Mouse (Mus musculus): Measurements from ENCODE around the gene Fas. TPM values are rescaled to one million over a fixed set of nuclear protein-coding genes. Genes with fewer than 3 reads are reported as not detected.

The Fas gene
- polyA plus RNA-seq, 1 experiment: 2.8 TPM

DNA sequence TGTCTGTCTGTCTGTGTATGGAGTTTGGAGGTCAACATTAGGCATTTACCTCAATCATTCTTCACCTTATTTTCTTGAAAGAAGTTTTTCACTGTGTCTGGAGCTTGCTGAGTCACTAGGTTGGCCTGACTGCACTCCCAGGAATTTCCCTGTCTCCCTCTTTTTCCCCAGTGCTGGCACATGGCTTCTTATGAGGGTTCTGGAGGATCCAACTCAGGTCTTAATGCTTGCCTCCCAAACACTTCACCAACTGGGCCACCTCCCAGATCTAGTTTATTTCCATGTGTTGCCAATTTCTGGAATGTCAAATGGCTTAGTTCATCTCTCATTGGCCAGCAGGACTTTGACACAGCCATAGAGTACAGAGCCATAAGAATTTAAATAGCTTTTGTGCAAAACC is 14.5 kb downstream of the Fas start:
- Histone ChIP-seq H3K4me2 (ENCODE audit: low read depth) (no peak overlapping the region), H3K4me3 (no peak overlapping the region), H3K79me2 (ENCODE audit: control insufficient read depth, insufficient read depth) (no peaks in the 10 kb centered on the region), H3K27me3 (ENCODE audit: control insufficient read depth, insufficient read depth, insufficient read length) (no peaks in the 10 kb centered on the region), H3K36me3 (ENCODE audit: control insufficient read depth, insufficient read depth) (no peaks in the 10 kb centered on the region), H3ac (ENCODE audit: control insufficient read depth, insufficient read length) (no peak overlapping the region)
- TF ChIP-seq POLR2AphosphoS2 (IDR thresholded peaks at IDR 0.05; ENCODE audit: insufficient read length, low read depth) (no peak), TCF3 (IDR thresholded peaks at IDR 0.05; ENCODE audit: insufficient read length, low read depth) (no peak), MAX (IDR thresholded peaks at IDR 0.05; ENCODE audit: low read depth) (no peak), SRF (IDR thresholded peaks at IDR 0.05; ENCODE audit: control insufficient read depth, insufficient read length, low read depth) (no peak), TCF12 (IDR thresholded peaks at IDR 0.05; ENCODE audit: insufficient read depth, poor library complexity, severe bottlenecking) (no peak), POLR2A (IDR thresholded peaks at IDR 0.05; ENCODE audit: insufficient read length, low read depth) (no peak), MYOD1 (IDR thresholded peaks at IDR 0.05; ENCODE audit: control insufficient read depth in 1 of 3, insufficient read length in 2 of 3, low read depth in 2 of 3) (no peak), USF1 (IDR thresholded peaks at IDR 0.05; ENCODE audit: low read depth) (no peak), REST (IDR thresholded peaks at IDR 0.05; ENCODE audit: insufficient read depth, insufficient read length) (no peak), CEBPB (IDR thresholded peaks at IDR 0.05; ENCODE audit: insufficient read depth, poor library complexity, severe bottlenecking) (no peak), E2F4 (IDR thresholded peaks at IDR 0.05; ENCODE audit: insufficient read depth) (no peak)

DNA sequence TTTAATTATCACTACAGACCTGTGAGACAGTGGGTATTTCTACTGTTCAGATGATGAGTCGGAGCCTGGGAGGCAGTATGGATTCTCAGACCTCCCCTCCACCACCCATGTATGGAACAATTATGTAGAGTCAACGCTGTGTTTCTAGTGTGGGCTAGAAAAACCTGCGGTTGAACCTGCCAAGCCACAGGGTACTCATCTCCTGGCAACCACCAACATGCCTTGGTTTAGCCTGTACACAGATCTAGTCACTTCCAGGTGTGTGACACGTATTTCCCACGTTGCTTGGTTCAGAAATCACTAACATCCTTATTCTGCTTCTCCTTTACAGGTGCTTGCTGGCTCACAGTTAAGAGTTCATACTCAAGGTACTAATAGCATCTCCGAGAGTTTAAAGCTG is 16.3 kb downstream of the Fas start:
- Histone ChIP-seq H3K4me3 (no peak overlapping the region), H3K79me2 (ENCODE audit: control insufficient read depth, insufficient read depth) (no peaks in the 10 kb centered on the region), H3K27me3 (ENCODE audit: control insufficient read depth, insufficient read depth, insufficient read length) (no peaks in the 10 kb centered on the region), H3K4me2 (ENCODE audit: low read depth) (no peak overlapping the region), H3ac (ENCODE audit: control insufficient read depth, insufficient read length) (no peak overlapping the region), H3K36me3 (ENCODE audit: control insufficient read depth, insufficient read depth) (no peaks in the 10 kb centered on the region)
- TF ChIP-seq POLR2AphosphoS2 (IDR thresholded peaks at IDR 0.05; ENCODE audit: insufficient read length, low read depth): no peak
- no peak for TF ChIP-seq E2F4 (IDR thresholded peaks at IDR 0.05; ENCODE audit: insufficient read depth)
- no peak for TF ChIP-seq MYOG (IDR thresholded peaks at IDR 0.05; ENCODE audit: control insufficient read depth in 1 of 3, insufficient read depth in 1 of 3, insufficient read length in 2 of 3, low read depth in 2 of 3)
- TF ChIP-seq USF1 (IDR thresholded peaks at IDR 0.05; ENCODE audit: low read depth): no peak
- no peak for TF ChIP-seq TCF3 (IDR thresholded peaks at IDR 0.05; ENCODE audit: insufficient read length, low read depth)
- TF ChIP-seq MAX (IDR thresholded peaks at IDR 0.05; ENCODE audit: low read depth): no peak
- no peak for TF ChIP-seq MYOD1 (IDR thresholded peaks at IDR 0.05; ENCODE audit: control insufficient read depth in 1 of 3, insufficient read length in 2 of 3, low read depth in 2 of 3)
- no peak for TF ChIP-seq TCF12 (IDR thresholded peaks at IDR 0.05; ENCODE audit: insufficient read depth, poor library complexity, severe bottlenecking)
- no peak for TF ChIP-seq SRF (IDR thresholded peaks at IDR 0.05; ENCODE audit: control insufficient read depth, insufficient read length, low read depth)
- TF ChIP-seq POLR2A (IDR thresholded peaks at IDR 0.05; ENCODE audit: insufficient read length, low read depth): no peak
- TF ChIP-seq REST (IDR thresholded peaks at IDR 0.05; ENCODE audit: insufficient read depth, insufficient read length): no peak
- no peak for TF ChIP-seq CEBPB (IDR thresholded peaks at IDR 0.05; ENCODE audit: insufficient read depth, poor library complexity, severe bottlenecking)

DNA sequence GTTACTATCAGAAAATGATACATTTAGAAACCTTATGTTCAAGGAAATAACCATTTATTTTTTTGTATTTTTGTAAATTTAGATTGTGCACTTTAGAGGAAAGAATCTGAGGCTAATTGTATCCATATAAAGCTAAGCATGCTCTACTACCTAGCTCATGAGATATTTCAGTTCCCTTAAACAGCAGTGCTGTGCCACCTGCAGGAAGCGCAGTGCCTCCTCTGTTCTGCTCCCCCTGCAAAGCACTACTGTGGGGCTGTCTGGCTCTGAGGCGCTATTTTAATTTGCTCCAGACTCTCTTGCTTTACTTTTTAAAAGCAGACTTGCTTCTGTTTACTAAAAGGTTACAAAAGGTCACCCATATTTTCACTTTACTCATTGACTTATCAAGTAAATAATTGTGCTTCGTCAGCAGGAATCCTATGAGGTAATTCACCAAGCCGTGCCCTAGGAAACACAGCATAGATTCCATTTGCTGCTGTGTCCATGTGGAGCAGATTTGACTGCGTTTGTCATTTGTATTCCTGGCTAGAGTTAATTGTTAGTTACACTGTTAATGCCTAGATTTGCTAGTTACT is 21.8 kb downstream of the Fas start:
- no peak for TF ChIP-seq MAX (IDR thresholded peaks at IDR 0.05; ENCODE audit: low read depth)
- no peak for TF ChIP-seq SRF (IDR thresholded peaks at IDR 0.05; ENCODE audit: control insufficient read depth, insufficient read length, low read depth)
- TF ChIP-seq E2F4 (IDR thresholded peaks at IDR 0.05; ENCODE audit: insufficient read depth): no peak
- no peak for TF ChIP-seq TCF12 (IDR thresholded peaks at IDR 0.05; ENCODE audit: insufficient read depth, poor library complexity, severe bottlenecking)
- no peak for TF ChIP-seq MYOG (IDR thresholded peaks at IDR 0.05; ENCODE audit: control insufficient read depth in 1 of 3, insufficient read depth in 1 of 3, insufficient read length in 2 of 3, low read depth in 2 of 3)
- no peak for TF ChIP-seq MYOD1 (IDR thresholded peaks at IDR 0.05; ENCODE audit: control insufficient read depth in 1 of 3, insufficient read length in 2 of 3, low read depth in 2 of 3)
- no peak for TF ChIP-seq POLR2AphosphoS2 (IDR thresholded peaks at IDR 0.05; ENCODE audit: insufficient read length, low read depth)
- TF ChIP-seq USF1 (IDR thresholded peaks at IDR 0.05; ENCODE audit: low read depth): no peak
- no peak for TF ChIP-seq CEBPB (IDR thresholded peaks at IDR 0.05; ENCODE audit: insufficient read depth, poor library complexity, severe bottlenecking)
- no peak for TF ChIP-seq REST (IDR thresholded peaks at IDR 0.05; ENCODE audit: insufficient read depth, insufficient read length)
- no peak for TF ChIP-seq POLR2A (IDR thresholded peaks at IDR 0.05; ENCODE audit: insufficient read length, low read depth)
- TF ChIP-seq TCF3 (IDR thresholded peaks at IDR 0.05; ENCODE audit: insufficient read length, low read depth): no peak
- no peaks in the 10 kb centered on the region for H3K79me2 ChIP-seq (ENCODE audit: control insufficient read depth, insufficient read depth)
- H3ac ChIP-seq (ENCODE audit: control insufficient read depth, insufficient read length): no peak overlapping the region
- no peak overlapping the region for H3K4me3 ChIP-seq
- H3K36me3 ChIP-seq (ENCODE audit: control insufficient read depth, insufficient read depth): no peaks in the 10 kb centered on the region
- H3K27me3 ChIP-seq (ENCODE audit: control insufficient read depth, insufficient read depth, insufficient read length): no peaks in the 10 kb centered on the region
- H3K4me2 ChIP-seq (ENCODE audit: low read depth): no peak overlapping the region

GRCm38 (mm10) chr19:34328051-34328450 is 37.6 kb downstream of the Fas start:
- H3K27me3 ChIP-seq (ENCODE audit: control insufficient read depth, insufficient read depth, insufficient read length): peaks cover 4% of the 10 kb centered on the region
- no peak overlapping the region for H3K4me3 ChIP-seq
- TF ChIP-seq CEBPB (IDR thresholded peaks at IDR 0.05; ENCODE audit: insufficient read depth, poor library complexity, severe bottlenecking) (no peak), E2F4 (IDR thresholded peaks at IDR 0.05; ENCODE audit: insufficient read depth) (no peak), POLR2AphosphoS2 (IDR thresholded peaks at IDR 0.05; ENCODE audit: insufficient read length, low read depth) (no peak), MAX (IDR thresholded peaks at IDR 0.05; ENCODE audit: low read depth) (no peak), MYOD1 (IDR thresholded peaks at IDR 0.05; ENCODE audit: control insufficient read depth in 1 of 3, insufficient read length in 2 of 3, low read depth in 2 of 3) (no peak), POLR2A (IDR thresholded peaks at IDR 0.05; ENCODE audit: insufficient read length, low read depth) (no peak), TCF12 (IDR thresholded peaks at IDR 0.05; ENCODE audit: insufficient read depth, poor library complexity, severe bottlenecking) (no peak), TCF3 (IDR thresholded peaks at IDR 0.05; ENCODE audit: insufficient read length, low read depth) (no peak), MYOG (IDR thresholded peaks at IDR 0.05; ENCODE audit: control insufficient read depth in 1 of 3, insufficient read depth in 1 of 3, insufficient read length in 2 of 3, low read depth in 2 of 3) (no peak), USF1 (IDR thresholded peaks at IDR 0.05; ENCODE audit: low read depth) (no peak), SRF (IDR thresholded peaks at IDR 0.05; ENCODE audit: control insufficient read depth, insufficient read length, low read depth) (no peak), REST (IDR thresholded peaks at IDR 0.05; ENCODE audit: insufficient read depth, insufficient read length) (no peak)
- H3ac ChIP-seq (ENCODE audit: control insufficient read depth, insufficient read length): no peak overlapping the region
- no peaks in the 10 kb centered on the region for H3K36me3 ChIP-seq (ENCODE audit: control insufficient read depth, insufficient read depth)
- H3K79me2 ChIP-seq (ENCODE audit: control insufficient read depth, insufficient read depth): no peaks in the 10 kb centered on the region
- no peak overlapping the region for H3K4me2 ChIP-seq (ENCODE audit: low read depth)
